8 mouse cellular contexts compared by ENCODE assay signal in genomic region chr5:123573362-123573761, GRCm38 (mm10). TPM values are rescaled to one million over a fixed set of nuclear protein-coding genes. Genes with fewer than 3 reads are reported as not detected.
DNase-seq lines count a peak whose midpoint lies in the region; ATAC-seq and TF ChIP-seq lines count a peak whose summit lies in the region.

No protein-coding gene starts in this region.

- ATAC-seq in heart, postnatal 0 days (ENCODE audit: insufficient read depth, low read depth) = no peak
- ATAC-seq in hindbrain, postnatal 0 days = no peak
- no peak for ATAC-seq in midbrain, postnatal 0 days (ENCODE audit: low FRiP score)

- H3K9me3 ChIP-seq in heart, postnatal 0 days (replicated peaks; ENCODE audit: control insufficient read depth, low read length) = no peaks in the 10 kb centered on the region
- no peaks in the 10 kb centered on the region for H3K9me3 ChIP-seq in embryonic facial prominence, embryonic 10.5 days
- no peaks in the 10 kb centered on the region for H3K9me3 ChIP-seq in hindbrain, postnatal 0 days (ENCODE audit: low read length)
- H3K9me3 ChIP-seq in midbrain, postnatal 0 days (ENCODE audit: low read length) = no peaks in the 10 kb centered on the region

- no peaks in the 10 kb centered on the region for H3K27me3 ChIP-seq in heart, postnatal 0 days (ENCODE audit: control insufficient read depth, insufficient read depth, low read length)
- H3K27me3 ChIP-seq in embryonic facial prominence, embryonic 10.5 days (replicated peaks; ENCODE audit: low read depth, poor library complexity, severe bottlenecking) = no peaks in the 10 kb centered on the region
- H3K27me3 ChIP-seq in hindbrain, postnatal 0 days (ENCODE audit: insufficient read depth, low read length) = no peaks in the 10 kb centered on the region
- H3K27me3 ChIP-seq in midbrain, postnatal 0 days (ENCODE audit: insufficient read depth, low read length) = no peaks in the 10 kb centered on the region

- TF ChIP-seq CTCF in heart, postnatal 0 days (IDR thresholded peaks at IDR 0.05; ENCODE audit: low read depth) = no peak
- TF ChIP-seq CTCF in hindbrain, postnatal 0 days (IDR thresholded peaks at IDR 0.05; ENCODE audit: low read depth) = no peak
- TF ChIP-seq CTCF in midbrain, postnatal 0 days (IDR thresholded peaks at IDR 0.05) = no peak

- peak overlapping the region; percentile 100; the same call in 1 of the 2 replicates for H3K4me3 ChIP-seq in heart, postnatal 0 days (ENCODE audit: low read depth, low read length)
- peak overlapping the region; percentile 98 for H3K4me3 ChIP-seq in embryonic facial prominence, embryonic 10.5 days
- peak overlapping the region; percentile 77 for H3K4me3 ChIP-seq in hindbrain, postnatal 0 days (ENCODE audit: low read length)
- peak overlapping the region; percentile 96 for H3K4me3 ChIP-seq in midbrain, postnatal 0 days (ENCODE audit: low read depth, low read length)

- no peak overlapping the region for H3K27ac ChIP-seq in heart, postnatal 0 days (ENCODE audit: low read depth)
- peak overlapping the region; percentile 54 for H3K27ac ChIP-seq in embryonic facial prominence, embryonic 10.5 days (replicated peaks)
- 0 out of 2 replicates have a peak overlapping the region, but pooled peaks have one; percentile 4 for H3K27ac ChIP-seq in hindbrain, postnatal 0 days
- no peak overlapping the region for H3K27ac ChIP-seq in midbrain, postnatal 0 days (ENCODE audit: low read depth, low read length)

- WGBS in heart, postnatal 0 days = 62% methylated on average over 8 of the region's 8 CpGs
- 69% methylated on average over 8 of the region's 8 CpGs for WGBS in embryonic facial prominence, embryonic 10.5 days
- 66% methylated on average over 8 of the region's 8 CpGs for WGBS in hindbrain, postnatal 0 days
- 67% methylated on average over 8 of the region's 8 CpGs for WGBS in midbrain, postnatal 0 days

- H3K4me2 ChIP-seq in heart, postnatal 0 days (ENCODE audit: low read depth, low read length) = peak overlapping the region; percentile 91
- peak overlapping the region; percentile 68 for H3K4me2 ChIP-seq in hindbrain, postnatal 0 days (ENCODE audit: low read depth, low read length)
- peak overlapping the region; percentile 72; the same call in 1 of the 2 replicates for H3K4me2 ChIP-seq in midbrain, postnatal 0 days (ENCODE audit: low read depth, low read length, poor library complexity, severe bottlenecking)

- TF ChIP-seq EP300 in heart, postnatal 0 days (IDR thresholded peaks at IDR 0.05; ENCODE audit: low read depth) = no peak

- peaks cover 32% of the 10 kb centered on the region for H3K36me3 ChIP-seq in heart, postnatal 0 days (replicated peaks; ENCODE audit: control insufficient read depth, insufficient read depth, low read length)
- H3K36me3 ChIP-seq in embryonic facial prominence, embryonic 10.5 days (replicated peaks) = peaks cover 31% of the 10 kb centered on the region
- H3K36me3 ChIP-seq in hindbrain, postnatal 0 days (ENCODE audit: insufficient read depth, low read length) = peaks cover 15% of the 10 kb centered on the region
- peaks cover 15% of the 10 kb centered on the region; the same call in 1 of the 2 replicates for H3K36me3 ChIP-seq in midbrain, postnatal 0 days (ENCODE audit: insufficient read depth, low read length)

- no peak for DNase-seq in heart, postnatal 0 days (ENCODE audit: low spot score)
- no peak for DNase-seq in heart, postnatal 4 days
- DNase-seq in embryonic facial prominence, embryonic 10.5 days (ENCODE audit: low spot score) = no peak
- no peak for DNase-seq in hindbrain, postnatal 0 days (ENCODE audit: low spot score)
- DNase-seq in midbrain, postnatal 0 days (ENCODE audit: low spot score) = no peak
- DNase-seq in left cerebral cortex, adult 9 months (ENCODE audit: low spot score in 2 of 2) = no peak
- DNase-seq in adrenal gland, postnatal 25 days = no peak
- no peak for DNase-seq in adrenal gland, adult 2 months

- no peak overlapping the region for H3K9ac ChIP-seq in heart, postnatal 0 days (replicated peaks; ENCODE audit: low read depth, low read length)
- H3K9ac ChIP-seq in hindbrain, postnatal 0 days (replicated peaks; ENCODE audit: low read length) = no peak overlapping the region
- no peak overlapping the region for H3K9ac ChIP-seq in midbrain, postnatal 0 days (replicated peaks; ENCODE audit: low read length, poor library complexity, severe bottlenecking)

- H3K4me1 ChIP-seq in heart, postnatal 0 days (ENCODE audit: control insufficient read depth, insufficient read depth) = peaks cover 6% of the 10 kb centered on the region; the same call in 1 of the 2 replicates
- peaks cover 9% of the 10 kb centered on the region for H3K4me1 ChIP-seq in embryonic facial prominence, embryonic 10.5 days
- H3K4me1 ChIP-seq in hindbrain, postnatal 0 days (ENCODE audit: insufficient read depth, low read length) = peaks cover 8% of the 10 kb centered on the region; the same call in 1 of the 2 replicates
- H3K4me1 ChIP-seq in midbrain, postnatal 0 days (ENCODE audit: insufficient read depth, low read length) = no peaks in the 10 kb centered on the region

RNA-seq across cellular contexts. Expression of gene Vps33a, which starts 0.5 kb away (rescaled TPM):
- total RNA-seq in heart, postnatal 0 days (2014; rRNA removed; ENCODE audit: low replicate concordance) = 15.9 and 42.7 TPM in 2 replicates
- 16.7 and 17.5 TPM in 2 replicates for polyA plus RNA-seq in heart, postnatal 0 days (2015; fragmentation: Nextera tagmentation; extraction: Ambion mirVana)
- 10 to 100 TPM; 25.6 to 29.8 TPM for total RNA-seq in heart, postnatal 4 days (2021)
- 28.1 and 32.0 TPM in 2 replicates for polyA plus RNA-seq in embryonic facial prominence, embryonic 10.5 days (2016; fragmentation: Nextera tagmentation; extraction: Ambion mirVana)
- total RNA-seq in hindbrain, postnatal 0 days (2014; rRNA removed) = 46.5 and 55.6 TPM in 2 replicates
- polyA plus RNA-seq in hindbrain, postnatal 0 days (2015; fragmentation: Nextera tagmentation; extraction: Ambion mirVana) = 34.0 and 34.7 TPM in 2 replicates
- total RNA-seq in midbrain, postnatal 0 days (2014; rRNA removed) = 56.2 and 58.1 TPM in 2 replicates
- polyA plus RNA-seq in midbrain, postnatal 0 days (2015; fragmentation: Nextera tagmentation; extraction: Ambion mirVana) = 39.4 and 42.0 TPM in 2 replicates
- 40.2 and 51.5 TPM in 2 replicates for total RNA-seq in adrenal gland, postnatal 25 days (2021)
- total RNA-seq in adrenal gland, adult 2 months (2021) = 10 to 100 TPM; 37.9 to 50.1 TPM
- 10.7 and 12.5 TPM in 2 replicates for polyA plus RNA-seq in adrenal gland, adult 2 months (2012; rRNA removed)

RNA-seq across cellular contexts. Expression of gene Gm49027, which starts 48.1 kb away (rescaled TPM):
- 1.1 TPM in 1 of 2 replicates, not detected in the other for total RNA-seq in heart, postnatal 0 days (2014; rRNA removed; ENCODE audit: low replicate concordance)
- polyA plus RNA-seq in heart, postnatal 0 days (2015; fragmentation: Nextera tagmentation; extraction: Ambion mirVana) = 0.15 TPM in 1 of 2 replicates, not detected in the other
- total RNA-seq in heart, postnatal 4 days (2021) = under 1 TPM; 0.21 to 0.52 TPM
- polyA plus RNA-seq in embryonic facial prominence, embryonic 10.5 days (2016; fragmentation: Nextera tagmentation; extraction: Ambion mirVana) = 0.24 and 0.35 TPM in 2 replicates
- total RNA-seq in hindbrain, postnatal 0 days (2014; rRNA removed) = 0.14 and 0.52 TPM in 2 replicates
- polyA plus RNA-seq in hindbrain, postnatal 0 days (2015; fragmentation: Nextera tagmentation; extraction: Ambion mirVana) = 0.39 and 0.68 TPM in 2 replicates
- 0.93 and 2.1 TPM in 2 replicates for total RNA-seq in midbrain, postnatal 0 days (2014; rRNA removed)
- polyA plus RNA-seq in midbrain, postnatal 0 days (2015; fragmentation: Nextera tagmentation; extraction: Ambion mirVana) = 0.18 and 0.43 TPM in 2 replicates
- 6.4 and 11.3 TPM in 2 replicates for total RNA-seq in adrenal gland, postnatal 25 days (2021)
- total RNA-seq in adrenal gland, adult 2 months (2021) = 10 to 100 TPM in 1 of 2 experiments, 1 to 10 TPM in 1; 4.5 to 10.2 TPM
- polyA plus RNA-seq in adrenal gland, adult 2 months (2012; rRNA removed) = 43.0 and 69.6 TPM in 2 replicates

RNA-seq across cellular contexts. Expression of gene Diablo, which starts 49.4 kb away (rescaled TPM):
- 79.1 and 99.4 TPM in 2 replicates for total RNA-seq in heart, postnatal 0 days (2014; rRNA removed; ENCODE audit: low replicate concordance)
- 105 and 107 TPM in 2 replicates for polyA plus RNA-seq in heart, postnatal 0 days (2015; fragmentation: Nextera tagmentation; extraction: Ambion mirVana)
- 10 to 100 TPM; 51.9 to 58.1 TPM for total RNA-seq in heart, postnatal 4 days (2021)
- polyA plus RNA-seq in embryonic facial prominence, embryonic 10.5 days (2016; fragmentation: Nextera tagmentation; extraction: Ambion mirVana) = 125 and 134 TPM in 2 replicates
- 61.3 and 76.7 TPM in 2 replicates for total RNA-seq in hindbrain, postnatal 0 days (2014; rRNA removed)
- polyA plus RNA-seq in hindbrain, postnatal 0 days (2015; fragmentation: Nextera tagmentation; extraction: Ambion mirVana) = 89.4 and 99.6 TPM in 2 replicates
- 77.6 and 81.1 TPM in 2 replicates for total RNA-seq in midbrain, postnatal 0 days (2014; rRNA removed)
- polyA plus RNA-seq in midbrain, postnatal 0 days (2015; fragmentation: Nextera tagmentation; extraction: Ambion mirVana) = 87.2 and 89.5 TPM in 2 replicates
- 65.0 and 79.3 TPM in 2 replicates for total RNA-seq in adrenal gland, postnatal 25 days (2021)
- total RNA-seq in adrenal gland, adult 2 months (2021) = 10 to 100 TPM; 75.9 to 96.1 TPM
- polyA plus RNA-seq in adrenal gland, adult 2 months (2012; rRNA removed) = 64.6 and 87.2 TPM in 2 replicates

Comparison
In these comparisons a context has a peak if more than half of its experiments do, and no peak if none do; other contexts are left out.
1. H3K27ac ChIP-seq: peak in embryonic facial prominence, embryonic 10.5 days (single experiment) and hindbrain, postnatal 0 days (single experiment); none in heart, postnatal 0 days (single experiment) and midbrain, postnatal 0 days (single experiment).
2. Peak in every context shown above with its lines, with median percentiles within 50 percentile points of each other: H3K4me2 ChIP-seq and H3K4me3 ChIP-seq.